Mouse (Mus musculus) cerebellum, adult 11 months (tissue): ENCODE data around the gene Ovca2.

Experiments used
- DNase-seq: peaks from one replicate; pipeline ENCODE4 v3.0.0; 2022

The Ovca2 gene

GRCm38 (mm10) chr11:75178672-75179208 lies at the start of gene Ovca2:
Gene Ovca2 (minus strand): TSS chr11:75178835.
- peak; percentile 85 for DNase-seq

- DNase-seq = no peak
These were observed 49.0 kb upstream of the Ovca2 start for GRCm38 (mm10) chr11:75227632-75228031.

GRCm38 (mm10) chr11:75224835-75225234 lies 46.2 kb upstream of the Ovca2 start:
- DNase-seq = no peak

- no peak for DNase-seq
These were observed 45.4 kb upstream of the Ovca2 start for GRCm38 (mm10) chr11:75224062-75224461.

- DNase-seq = no peak
These were observed 42.0 kb upstream of the Ovca2 start for GRCm38 (mm10) chr11:75220517-75221145.

GRCm38 (mm10) chr11:75220115-75220514 lies 41.5 kb upstream of the Ovca2 start:
- DNase-seq = no peak

- DNase-seq = no peak
These were observed 35.7 kb upstream of the Ovca2 start for GRCm38 (mm10) chr11:75214081-75214950.

GRCm38 (mm10) chr11:75213372-75214080 lies 34.9 kb upstream of the Ovca2 start:
- peak; percentile 70 for DNase-seq

GRCm38 (mm10) chr11:75212876-75213275 lies 34.2 kb upstream of the Ovca2 start:
- no peak for DNase-seq

GRCm38 (mm10) chr11:75212031-75212667 lies 33.5 kb upstream of the Ovca2 start:
- DNase-seq = no peak

- DNase-seq = no peak
These were observed 32.1 kb upstream of the Ovca2 start for GRCm38 (mm10) chr11:75210755-75211154.

GRCm38 (mm10) chr11:75210093-75210492 lies 31.5 kb upstream of the Ovca2 start:
- no peak for DNase-seq

GRCm38 (mm10) chr11:75209363-75209762 lies 30.7 kb upstream of the Ovca2 start:
- DNase-seq = no peak

GRCm38 (mm10) chr11:75206347-75206746 lies 27.7 kb upstream of the Ovca2 start:
- no peak for DNase-seq

- no peak for DNase-seq
These were observed 25.8 kb upstream of the Ovca2 start for GRCm38 (mm10) chr11:75204472-75204871.

GRCm38 (mm10) chr11:75203926-75204325 lies 25.3 kb upstream of the Ovca2 start:
- DNase-seq = no peak

- no peak for DNase-seq
These were observed 23.1 kb upstream of the Ovca2 start for GRCm38 (mm10) chr11:75201721-75202120.

- no peak for DNase-seq
These were observed 22.3 kb upstream of the Ovca2 start for GRCm38 (mm10) chr11:75200935-75201334.

GRCm38 (mm10) chr11:75199951-75200350 lies 21.3 kb upstream of the Ovca2 start:
- DNase-seq = no peak

GRCm38 (mm10) chr11:75198792-75199191 lies 20.2 kb upstream of the Ovca2 start:
- peak; percentile 66 for DNase-seq

- no peak for DNase-seq
These were observed 19.3 kb upstream of the Ovca2 start for GRCm38 (mm10) chr11:75197956-75198355.

- no peak for DNase-seq
These were observed 17.5 kb upstream of the Ovca2 start for GRCm38 (mm10) chr11:75196131-75196530.
